Mouse (Mus musculus): Measurements from ENCODE around the gene Tprg. TPM values are rescaled to one million over a fixed set of nuclear protein-coding genes. Genes with fewer than 3 reads are reported as not detected.

Gene Tprg
- polyA plus RNA-seq, 1 experiment from 2014 or later: not detected

DNA sequence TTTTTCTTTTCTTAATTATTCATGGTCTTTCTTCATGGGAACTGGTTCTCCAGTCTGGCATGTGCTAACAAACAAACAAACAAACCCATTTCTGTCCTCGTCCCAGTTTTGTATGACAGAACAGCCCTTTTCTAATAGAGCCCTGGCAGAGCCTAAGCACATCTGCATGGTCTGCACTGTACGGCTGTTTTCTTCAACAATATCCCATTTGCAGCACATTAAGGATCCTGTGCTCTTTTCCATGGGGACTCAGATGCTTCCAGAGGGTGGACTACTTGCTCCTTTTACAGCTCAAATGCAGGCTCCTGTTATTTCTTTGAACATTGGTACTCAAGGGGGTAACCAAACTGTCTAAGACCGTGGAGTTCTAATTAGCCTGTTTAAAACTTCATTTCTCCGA is 178.1 kb downstream of the Tprg start:
- H3K36me3 ChIP-seq: no peaks in the 10 kb centered on the region

DNA sequence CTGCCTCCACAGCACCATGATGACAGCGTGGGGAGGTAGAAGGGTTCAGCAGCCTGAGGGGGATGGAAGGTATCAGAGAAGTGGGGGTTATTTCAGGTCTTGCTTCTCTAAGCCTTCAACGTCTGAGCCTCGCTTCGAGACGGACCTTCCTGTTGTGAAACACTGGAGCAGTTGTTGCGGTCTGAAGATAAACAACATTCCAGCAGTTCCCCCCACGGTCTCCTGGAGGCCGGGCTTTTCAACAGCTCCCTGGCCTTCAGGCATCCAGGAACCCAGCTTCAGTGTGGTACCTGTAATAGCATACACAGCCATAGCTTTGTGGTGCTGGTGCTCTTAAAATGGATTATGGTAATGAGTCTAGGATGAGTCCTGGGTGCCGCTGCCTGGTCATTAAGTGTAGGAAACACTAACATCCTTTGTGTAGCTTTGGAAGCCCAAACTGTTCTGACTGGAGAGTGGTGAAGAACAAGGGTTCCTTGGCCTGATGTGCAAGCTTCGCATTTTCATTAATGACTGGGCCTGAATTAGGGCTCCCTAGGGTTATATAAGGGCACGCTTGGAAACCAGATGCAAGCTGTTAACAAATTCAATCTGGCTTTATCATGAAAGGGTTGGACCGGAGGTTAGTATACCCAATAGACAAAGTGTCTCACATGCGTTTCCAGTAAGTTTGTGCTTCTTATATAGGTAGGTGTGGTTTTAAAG is 179.0 kb downstream of the Tprg start:
- H3K27me3 ChIP-seq: no peaks in the 10 kb centered on the region
- no peak overlapping the region for H3K9ac ChIP-seq (replicated peaks)
- no peak overlapping the region for H3K27ac ChIP-seq
- H3K4me1 ChIP-seq (replicated peaks): peaks cover 5% of the 10 kb centered on the region; the same call in 1 of the 2 replicates
- H3K4me3 ChIP-seq (replicated peaks): no peak overlapping the region
- H3K36me3 ChIP-seq: no peaks in the 10 kb centered on the region
- H3K4me2 ChIP-seq (replicated peaks): no peak overlapping the region
- H3K9me3 ChIP-seq: no peaks in the 10 kb centered on the region
- 58% methylated on average over 13 of the region's 13 CpGs for WGBS
- ATAC-seq: no peak; the same call in 1 of the 2 replicates

More for the DNA sequence above, 178.1 kb downstream of the Tprg start:
- H3K9me3 ChIP-seq: no peaks in the 10 kb centered on the region
- no peak overlapping the region for H3K27ac ChIP-seq
- peaks cover 5% of the 10 kb centered on the region; the same call in 1 of the 2 replicates for H3K4me1 ChIP-seq (replicated peaks)
- H3K4me2 ChIP-seq (replicated peaks): no peak overlapping the region
- ATAC-seq: no peak
- no peak overlapping the region for H3K4me3 ChIP-seq (replicated peaks)
- no peaks in the 10 kb centered on the region for H3K27me3 ChIP-seq
- H3K9ac ChIP-seq (replicated peaks): no peak overlapping the region
- WGBS: 83% methylated on average over 4 of the region's 4 CpGs

DNA sequence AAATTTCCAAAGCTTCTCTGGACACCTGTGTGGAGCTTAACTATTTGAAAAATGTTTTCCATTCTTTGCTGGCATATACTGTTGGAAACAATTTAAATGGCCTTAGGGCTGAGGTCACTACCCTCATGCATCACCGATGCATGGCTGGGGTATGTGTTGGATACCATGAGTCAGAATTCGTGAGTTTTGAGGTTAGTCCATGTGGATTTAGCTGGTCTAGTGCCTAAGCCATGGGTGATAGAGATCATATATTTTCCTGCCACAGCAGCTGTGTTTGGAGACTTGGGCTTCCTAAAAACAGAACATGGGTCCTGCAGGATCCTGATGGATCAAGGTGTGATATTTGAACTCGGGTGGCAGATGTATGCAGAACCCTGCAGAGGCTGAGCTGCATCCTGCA is 181.4 kb downstream of the Tprg start:
- Histone ChIP-seq H3K4me2 (replicated peaks) (no peak overlapping the region), H3K9ac (replicated peaks) (no peak overlapping the region), H3K27me3 (no peaks in the 10 kb centered on the region), H3K9me3 (no peaks in the 10 kb centered on the region), H3K36me3 (no peaks in the 10 kb centered on the region), H3K27ac (no peak overlapping the region), H3K4me3 (replicated peaks) (no peak overlapping the region), H3K4me1 (replicated peaks) (peaks cover 5% of the 10 kb centered on the region; the same call in 1 of the 2 replicates)
- ATAC-seq: no peak
- WGBS: 89% methylated on average over 3 of the region's 3 CpGs

DNA sequence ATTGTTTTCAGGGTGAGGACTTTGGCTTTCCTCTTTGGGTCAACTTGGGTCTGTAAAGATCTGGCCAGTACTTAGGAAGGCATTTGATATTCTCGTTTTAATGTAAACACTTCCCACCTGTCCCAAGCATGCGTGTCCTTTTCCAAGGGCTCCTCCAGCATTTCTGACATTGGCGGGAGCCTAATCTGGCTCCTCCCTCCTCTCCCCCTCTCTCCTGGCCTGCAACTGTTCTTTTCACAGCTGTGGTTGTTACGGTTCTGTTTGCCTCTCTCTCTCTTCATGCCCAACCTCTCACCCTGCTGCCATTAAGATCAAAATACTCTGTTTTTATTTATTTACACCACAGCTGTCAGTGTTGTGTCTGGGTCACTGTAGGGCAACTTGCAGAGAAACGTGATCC is 182.0 kb downstream of the Tprg start:
- Histone ChIP-seq H3K4me3 (replicated peaks) (no peak overlapping the region), H3K36me3 (no peaks in the 10 kb centered on the region), H3K27me3 (no peaks in the 10 kb centered on the region), H3K27ac (no peak overlapping the region), H3K9ac (replicated peaks) (no peak overlapping the region), H3K9me3 (no peaks in the 10 kb centered on the region), H3K4me1 (replicated peaks) (peaks cover 5% of the 10 kb centered on the region; the same call in 1 of the 2 replicates), H3K4me2 (replicated peaks) (no peak overlapping the region)
- 80% methylated on average over 5 of the region's 5 CpGs for WGBS
- no peak for ATAC-seq
